Mouse (Mus musculus) hematopoietic stem cell, adult 5-6 weeks (primary cell): Measurements from ENCODE around the gene Tmx4. TPM values are rescaled to one million over a fixed set of nuclear protein-coding genes. Genes with fewer than 3 reads are reported as not detected.
A peak's percentile ranks its signal among the peaks of the same experiment; 100 is the strongest.
"Not testable (repeated sequence)": the region's sequence is repeated elsewhere in the genome, so short reads cannot be mapped to it uniquely, and the experiment has no call there.

Source experiments
- ATAC-seq, 2 experiments: fragments of 125-278 bp in 1 of 2; replicated peaks in 1 of 2; 2 replicates each; pipeline ENCODE4 v1.8.0; 2016 to 2017; ENCODE audit warnings: inconsistent platforms in 2 of 2, mild to moderate bottlenecking in 2 of 2, moderate number of reproducible peaks in 2 of 2, low read depth in 1 of 2, moderate TSS enrichment in 1 of 2; ENCODE audit not compliant: low FRiP score in 2 of 2, poor library complexity in 2 of 2, severe bottlenecking in 2 of 2, insufficient read depth in 1 of 2, low TSS enrichment in 1 of 2
- total RNA-seq: library from RNA; stranded (forward); fragments of 172-1452, 232-1000 nt; gene quantifications from 2 replicates; pipeline ENCODE4 v1.2.3, GENCODE M21; 2017

The Tmx4 gene
- total RNA-seq, 1 experiment from 2014 or later: 65.2 TPM

DNA sequence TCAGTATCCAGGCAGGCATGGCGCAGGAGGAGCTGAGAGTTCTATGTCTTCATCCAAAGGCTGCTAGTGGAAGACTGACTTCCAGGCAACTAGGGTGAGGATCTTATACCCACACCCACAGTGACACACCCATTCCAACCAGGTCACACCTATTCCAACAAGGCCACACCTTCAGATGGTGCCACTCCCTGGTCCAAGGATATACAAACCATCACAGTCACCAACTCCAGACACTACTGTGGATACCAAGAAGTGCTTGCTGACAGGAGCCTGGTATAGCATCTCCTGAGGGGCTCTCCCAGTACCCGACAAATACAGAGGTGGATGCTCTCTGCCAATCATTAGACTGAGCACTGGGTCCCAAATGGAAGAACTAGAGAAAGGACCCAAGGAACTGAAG, 15.4 kb downstream of the Tmx4 start:
- not testable (repeated sequence) for ATAC-seq

DNA sequence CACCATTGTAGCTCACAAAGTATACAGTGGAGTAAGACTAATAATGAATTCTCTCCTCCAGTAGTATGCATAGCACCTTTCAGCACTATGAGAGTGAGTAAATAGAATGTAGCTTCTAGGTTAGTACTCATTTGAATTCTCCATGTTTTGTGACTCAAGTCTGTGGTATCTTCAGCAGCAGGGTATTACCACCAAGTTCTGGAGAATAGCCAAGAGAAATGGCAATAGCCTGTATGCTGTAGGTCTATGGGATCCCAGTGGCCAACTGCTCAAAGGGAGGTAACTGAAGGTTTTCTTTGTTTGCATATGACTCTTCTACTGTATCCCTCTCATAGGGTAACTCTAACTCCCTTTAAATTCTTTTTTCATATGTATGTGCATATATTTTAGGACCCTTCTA, 39.0 kb downstream of the Tmx4 start:
- no peak for ATAC-seq

DNA sequence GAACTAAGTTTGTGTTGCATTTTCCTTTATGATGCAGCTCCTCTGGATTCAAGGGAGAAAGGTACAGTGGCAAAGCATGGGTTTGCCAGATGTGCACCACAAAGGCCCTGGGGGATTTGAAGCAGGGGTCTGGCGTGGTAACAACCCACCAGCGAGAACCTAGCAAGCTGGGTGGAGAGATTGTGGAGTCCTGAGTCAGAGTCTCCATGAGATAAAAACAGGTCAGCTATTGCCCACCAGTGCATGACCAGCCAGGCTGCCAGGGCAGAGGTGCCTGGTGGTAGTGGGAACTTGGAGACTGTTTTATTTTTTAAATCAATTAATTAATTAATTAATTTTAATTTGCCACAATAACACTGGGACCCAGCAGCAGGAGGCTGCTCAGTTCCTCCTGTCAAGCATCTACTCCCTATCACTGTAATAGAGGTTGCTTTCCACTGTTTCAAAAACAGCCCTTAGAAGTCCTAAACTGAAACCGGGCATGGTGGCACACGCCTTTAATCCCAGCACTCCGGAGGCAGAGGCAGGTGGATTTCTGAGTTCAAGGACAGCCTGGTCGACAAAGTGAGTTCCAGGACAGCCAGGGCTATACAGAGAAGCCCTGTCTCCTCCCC, 52.8 kb downstream of the Tmx4 start:
- no peak for ATAC-seq

DNA sequence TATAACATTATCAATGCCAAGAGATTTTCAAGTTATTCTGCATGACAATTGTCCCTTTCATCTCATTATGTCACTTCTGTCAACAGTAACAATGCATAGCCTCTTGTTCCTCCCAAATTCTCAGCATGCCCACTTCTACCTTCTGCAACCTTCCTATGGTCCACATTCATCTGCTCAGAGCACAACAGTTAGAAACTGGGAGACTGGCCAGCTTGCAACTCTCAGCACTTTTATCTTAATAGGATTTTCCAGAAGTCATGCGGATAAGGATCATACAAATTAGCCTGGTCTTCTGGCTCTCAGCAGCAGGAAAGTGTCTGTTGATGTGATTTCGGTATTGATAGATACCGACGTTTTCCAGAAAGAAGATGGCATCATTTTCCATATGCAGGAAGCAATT, 58.7 kb downstream of the Tmx4 start:
- no peak for ATAC-seq

DNA sequence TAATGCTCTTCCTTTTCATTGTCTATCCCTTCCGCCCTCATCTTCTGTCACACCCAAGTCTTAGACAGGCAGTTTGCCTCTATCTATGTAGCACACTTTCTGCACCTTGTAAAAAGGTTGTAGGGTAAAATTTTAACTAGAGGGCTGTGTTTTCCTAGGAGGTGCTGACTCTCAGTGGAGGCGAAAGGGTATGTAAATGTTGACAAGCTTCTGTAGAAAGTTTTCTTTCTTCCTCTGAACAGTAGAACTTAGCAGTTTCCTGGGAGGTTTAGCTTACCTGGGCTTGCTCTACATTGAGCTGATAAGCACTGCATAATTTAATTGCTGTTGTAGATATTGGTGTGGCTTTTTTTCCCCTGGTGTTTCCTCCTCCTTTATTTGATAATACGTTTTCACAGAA, 84.5 kb downstream of the Tmx4 start:
- no peak for ATAC-seq

DNA sequence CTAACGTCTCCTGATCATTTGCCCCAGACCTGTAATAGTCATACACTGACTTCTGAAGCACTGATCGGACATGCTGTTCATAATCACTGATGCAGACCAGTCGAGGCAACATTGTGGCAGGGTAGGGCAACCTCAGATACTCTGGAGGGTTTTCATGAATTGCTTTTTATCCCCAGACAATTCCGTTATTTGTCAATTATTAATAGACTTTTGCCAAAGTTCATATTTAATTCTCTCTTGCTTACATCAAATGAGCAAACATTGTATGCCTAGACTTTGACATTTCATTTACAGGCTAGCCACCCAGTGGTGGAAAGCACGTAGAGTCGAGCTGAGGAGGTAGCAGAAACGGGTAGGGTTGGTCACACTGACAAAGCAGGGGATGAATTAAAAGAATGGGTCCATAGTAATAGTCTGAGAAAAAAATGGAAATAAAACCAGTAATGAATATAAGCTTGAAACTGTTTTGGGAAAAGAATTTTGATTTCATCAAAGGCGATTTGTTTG, 89.7 kb downstream of the Tmx4 start, which contains the start of gene Hao1:
Gene Hao1, minus strand, starts transcription at position 148 of the 507 bp plus-strand sequence.
- ATAC-seq: no peak

DNA sequence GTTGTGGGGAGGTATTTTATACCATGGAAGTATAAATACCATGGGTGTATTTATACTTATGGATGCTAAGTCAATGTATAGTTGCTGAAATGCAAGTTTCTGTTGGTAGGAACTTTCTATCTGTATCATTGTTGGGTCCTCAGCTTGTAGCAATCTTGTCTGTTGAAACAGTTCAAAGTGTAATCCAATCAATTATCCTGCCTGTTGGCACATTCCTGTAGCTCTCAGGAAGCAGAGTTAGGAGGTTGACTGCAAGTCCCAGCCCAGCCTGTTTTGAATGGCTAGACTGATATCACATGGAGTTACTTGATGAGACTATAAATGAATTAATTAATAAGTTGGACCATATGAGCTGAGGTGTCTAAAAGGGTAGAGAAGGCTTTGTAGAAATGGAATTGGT, 91.6 kb downstream of the Tmx4 start:
- no peak for ATAC-seq

DNA sequence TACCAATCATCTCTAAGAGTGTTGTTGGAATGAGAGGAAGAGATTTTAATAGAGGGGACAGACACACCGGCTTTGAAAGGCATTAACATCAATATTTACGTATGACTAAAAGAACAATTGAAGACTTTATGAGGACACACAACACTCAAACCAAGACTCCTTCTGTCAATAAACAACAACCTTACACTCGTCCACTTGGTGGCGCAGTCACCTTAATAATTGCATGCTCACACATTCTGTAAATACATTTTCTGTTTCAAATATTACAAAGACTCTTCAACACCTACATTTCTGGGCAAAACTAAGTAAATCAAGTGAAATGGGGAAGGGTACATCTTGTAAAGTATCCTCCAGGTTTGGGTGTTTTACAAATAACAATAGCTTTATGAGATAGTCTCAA, 94.2 kb downstream of the Tmx4 start:
- peak; percentile 51 to 72; a peak in 3 of 4 replicates for ATAC-seq

DNA sequence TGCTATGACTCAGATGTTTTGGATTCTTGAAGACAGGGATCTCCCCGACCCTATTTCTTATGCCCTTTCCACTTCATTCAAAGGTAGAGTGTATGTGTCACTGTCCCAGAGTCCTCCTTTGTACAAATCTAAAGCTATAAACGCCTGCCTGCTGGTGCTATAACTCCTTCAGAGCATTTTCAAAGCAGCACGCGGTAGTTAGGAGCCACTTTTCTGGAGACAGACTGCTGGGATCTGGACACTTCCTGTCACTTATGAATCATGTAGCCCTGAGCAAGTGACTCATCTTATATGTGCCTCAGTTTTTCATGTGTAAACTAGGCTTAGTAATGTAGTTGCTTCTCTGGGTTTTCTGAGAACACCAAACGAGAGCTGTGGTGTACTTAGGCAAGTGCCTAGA, 98.8 kb downstream of the Tmx4 start:
- ATAC-seq: 0 out of 4 replicates have a peak, but pooled peaks of 1 of the 2 experiments have one; percentile 2

DNA sequence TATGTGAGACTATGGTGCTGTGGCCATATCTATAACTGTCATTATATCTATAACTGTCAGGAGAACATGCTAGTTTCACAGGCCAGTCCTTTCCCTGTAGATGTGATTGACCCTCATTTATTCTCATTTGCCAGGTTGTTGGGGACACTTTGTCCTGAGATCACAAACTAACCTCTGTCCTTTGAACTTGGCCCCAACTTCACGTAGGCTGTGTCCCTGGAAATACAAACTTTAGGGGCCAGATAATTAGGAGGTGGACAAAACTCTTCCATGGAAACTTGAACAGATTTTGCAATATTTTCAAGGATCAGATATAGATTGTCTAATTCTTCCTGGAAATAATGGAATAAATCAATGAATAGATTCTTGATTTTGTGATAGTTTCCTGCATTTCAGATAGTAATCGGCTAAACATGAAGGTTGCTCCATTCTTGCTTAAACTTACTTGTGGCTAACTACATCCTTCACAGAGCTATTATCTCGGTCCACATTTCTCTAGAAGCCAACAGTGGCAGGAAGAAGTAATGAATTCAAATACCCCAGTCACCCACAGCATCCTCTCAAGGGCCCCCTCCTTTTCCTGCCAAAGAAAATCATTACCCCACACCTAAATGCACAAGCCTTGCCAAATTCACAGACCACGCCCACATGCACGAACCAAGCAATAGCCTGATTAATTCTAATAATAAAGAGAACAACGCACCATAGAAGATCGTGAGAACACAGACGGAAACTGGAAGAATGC, 99.5 kb downstream of the Tmx4 start:
- peak; percentile 56 to 62 for ATAC-seq

Other genes starting within 250 kb of the Tmx4 start
- gene Hao1, start 89.8 kb downstream of the Tmx4 start, total RNA-seq: not detected in 2 replicates
- 0.75 and 1.3 TPM in 2 replicates for gene Plcb1, start 141.9 kb upstream of the Tmx4 start, total RNA-seq